Mouse (Mus musculus) CD4-positive helper T cell, adult 2 months (primary cell): ENCODE results near the gene Diras2.

Source experiments
- DNase-seq: peaks from one replicate; pipeline ENCODE4 v3.0.0-alpha.2; 2012; ENCODE audit warnings: low read depth, missing footprints, low spot score

The Diras2 gene

DNA sequence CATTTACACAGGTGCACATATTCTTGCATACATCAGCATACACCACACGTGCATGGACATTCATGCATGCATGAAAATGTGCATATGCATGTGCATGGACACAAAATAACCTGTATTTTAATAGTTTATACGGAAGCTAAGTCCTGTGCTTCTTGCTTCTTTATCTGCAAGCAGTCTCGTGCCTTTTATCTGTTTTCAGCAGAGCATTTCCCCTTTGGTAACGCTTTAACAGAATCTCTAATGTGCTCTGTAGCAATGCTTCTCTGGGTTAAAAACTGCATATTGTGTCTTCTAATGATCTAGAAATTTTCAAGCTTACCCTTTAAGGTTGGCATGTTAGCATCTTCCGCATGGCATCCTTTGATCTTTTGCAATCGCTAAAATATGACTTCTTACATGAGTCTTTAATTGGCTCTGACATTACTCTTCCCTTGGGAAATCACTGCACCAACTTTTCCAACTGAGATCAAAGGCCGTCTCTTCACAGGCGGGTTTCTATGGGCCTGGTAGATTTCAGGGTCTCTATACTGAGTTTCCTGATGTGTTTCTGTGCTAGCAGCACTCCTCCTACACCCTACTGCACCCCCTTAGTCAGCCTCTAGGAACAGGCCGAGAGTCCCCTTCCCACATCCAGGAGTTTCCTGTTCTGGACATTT is 21.9 kb upstream of the Diras2 start:
- DNase-seq: no peak

DNA sequence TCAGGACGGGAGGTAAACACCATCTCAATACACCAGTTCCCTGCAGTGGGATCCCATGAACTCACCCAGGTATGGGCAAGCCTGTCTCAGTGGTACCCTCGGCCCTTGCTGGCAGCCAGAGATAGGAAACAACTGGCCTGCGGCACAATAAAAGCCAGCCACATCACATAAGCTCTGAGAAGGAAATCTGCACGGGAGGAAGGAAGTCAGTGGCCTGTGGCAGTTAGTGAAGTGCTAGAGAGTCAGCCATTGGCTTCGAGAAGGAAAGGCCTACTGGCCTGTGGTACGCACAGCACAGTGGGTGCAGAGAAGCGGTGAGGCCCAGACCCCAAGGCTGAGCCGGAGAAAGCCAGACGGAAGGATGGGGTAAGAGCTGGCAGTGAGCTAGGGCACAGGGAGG is 20.2 kb upstream of the Diras2 start:
- no peak for DNase-seq

- DNase-seq: no peak
Observed at GRCm38 (mm10) chr13:52550690-52551193, 19.7 kb upstream of the Diras2 start.

- no peak for DNase-seq
Observed at GRCm38 (mm10) chr13:52546288-52546687, 15.2 kb upstream of the Diras2 start.

GRCm38 (mm10) chr13:52542636-52543035 is 11.6 kb upstream of the Diras2 start:
- DNase-seq: no peak

- no peak for DNase-seq
Observed at GRCm38 (mm10) chr13:52542036-52542526, 11.0 kb upstream of the Diras2 start.

GRCm38 (mm10) chr13:52541385-52542035 is 10.4 kb upstream of the Diras2 start:
- DNase-seq: no peak

DNA sequence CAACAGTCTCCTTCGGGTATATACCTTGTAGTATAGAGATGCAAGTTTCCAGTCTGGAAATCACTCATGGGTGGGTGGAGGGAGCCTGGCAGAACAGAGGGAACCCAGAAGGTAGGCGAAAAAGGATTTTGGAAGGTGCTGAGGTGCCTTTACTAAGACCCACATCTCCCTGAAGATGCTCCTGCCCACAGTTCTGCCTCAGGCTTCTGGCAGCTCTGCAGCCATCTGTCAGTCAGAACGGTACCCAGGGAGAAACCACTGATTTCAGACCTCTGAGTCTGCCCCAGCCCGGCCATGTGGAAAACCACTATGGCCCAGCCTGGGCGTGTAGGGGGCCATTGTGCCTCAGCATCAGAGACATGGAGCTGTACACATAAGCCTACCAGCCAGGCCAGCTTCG is 8.4 kb upstream of the Diras2 start:
- DNase-seq: no peak

DNA sequence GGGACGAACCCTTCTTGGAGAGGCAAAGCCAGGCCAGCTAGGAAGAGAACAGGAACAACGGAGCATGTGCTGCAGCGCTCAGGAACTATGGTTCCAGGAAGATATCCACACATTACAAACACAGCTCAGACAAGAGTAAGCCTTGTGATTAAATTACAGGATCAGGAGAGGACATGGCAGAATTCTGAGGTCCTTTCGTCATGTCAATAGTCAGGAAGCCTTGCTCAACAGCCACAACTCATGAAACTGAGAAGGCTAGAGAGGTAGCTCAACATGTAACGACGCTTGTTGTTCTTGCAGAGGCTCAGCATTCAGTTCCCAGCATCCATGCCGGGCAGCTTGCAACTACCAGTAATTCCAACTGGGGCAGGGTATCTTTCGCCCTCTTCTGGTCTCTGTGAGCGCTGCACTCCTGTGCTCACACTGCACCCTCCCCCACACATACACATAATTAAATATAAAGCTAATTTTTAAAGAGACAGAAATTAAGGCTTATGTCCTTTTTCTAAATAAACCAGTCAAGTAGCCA is 7.6 kb upstream of the Diras2 start:
- DNase-seq: no peak

GRCm38 (mm10) chr13:52537754-52538587 is 6.9 kb upstream of the Diras2 start:
- DNase-seq: peak; percentile 11

GRCm38 (mm10) chr13:52535542-52535941 is 4.5 kb upstream of the Diras2 start:
- DNase-seq: peak; percentile 50

GRCm38 (mm10) chr13:52533644-52534043 is 2.6 kb upstream of the Diras2 start:
- DNase-seq: no peak

- peak; percentile 38 for DNase-seq
Observed at GRCm38 (mm10) chr13:52530008-52530945, 802 bp downstream of the Diras2 start.

- no peak for DNase-seq
Observed at GRCm38 (mm10) chr13:52529188-52529972, 1.7 kb downstream of the Diras2 start.

DNA sequence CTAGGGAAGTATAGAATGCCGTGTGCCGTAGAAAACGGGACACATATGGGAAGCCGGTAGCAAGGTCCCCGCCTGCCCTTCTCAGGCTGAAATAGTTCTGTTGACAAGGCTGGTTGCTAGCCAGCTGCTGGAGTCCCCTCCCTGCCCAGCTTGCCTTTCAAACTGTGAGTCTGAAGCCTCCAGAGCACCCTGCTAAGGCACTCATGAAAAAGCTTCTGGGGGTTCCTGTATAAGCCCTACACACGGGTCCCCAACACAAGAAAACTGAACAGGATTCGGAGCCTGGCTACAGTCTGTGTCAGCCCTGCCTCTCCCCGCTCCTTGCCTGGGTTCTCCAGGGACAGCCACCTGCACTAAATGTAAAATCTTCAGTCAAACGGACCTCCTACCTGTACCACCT is 2.3 kb downstream of the Diras2 start:
- DNase-seq: no peak

DNA sequence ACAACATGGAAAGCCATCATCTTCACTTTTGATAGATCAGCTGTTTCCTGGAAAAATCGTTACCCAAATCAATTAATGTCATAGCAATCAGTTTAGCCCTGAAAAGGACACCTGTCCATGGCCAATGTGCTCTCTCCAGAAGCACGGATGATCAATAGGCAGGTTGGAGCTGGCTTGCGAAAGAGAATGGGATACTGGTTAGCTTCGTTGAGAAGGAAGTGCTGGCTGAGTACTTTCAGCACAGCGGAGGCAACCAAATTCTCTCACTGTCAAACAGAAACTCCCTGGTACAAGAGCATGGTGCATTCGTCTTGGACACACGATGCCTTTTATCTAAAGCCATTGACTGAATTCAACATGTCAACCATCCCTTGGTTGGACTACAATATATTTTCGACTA is 2.8 kb downstream of the Diras2 start:
- DNase-seq: no peak

GRCm38 (mm10) chr13:52526249-52527035 is 4.6 kb downstream of the Diras2 start:
- DNase-seq: no peak

DNA sequence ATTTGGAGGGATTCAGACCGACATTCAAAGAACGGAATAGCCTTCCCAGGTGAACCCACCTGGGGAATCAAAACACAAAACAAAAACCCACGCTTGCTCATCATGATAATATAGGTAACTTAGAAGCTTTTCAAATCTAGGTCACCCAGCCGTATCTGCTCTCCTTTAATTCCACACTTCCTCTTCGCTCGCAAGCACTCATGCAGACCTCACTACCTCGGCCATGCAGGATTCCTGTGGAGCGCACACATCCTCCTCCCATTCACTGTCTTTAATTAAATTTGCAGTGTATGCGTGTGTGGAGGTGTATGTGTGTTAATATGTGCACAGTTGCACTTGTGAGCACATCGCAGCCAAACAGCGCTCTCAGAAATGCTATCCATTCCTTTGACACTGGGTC is 6.8 kb downstream of the Diras2 start:
- DNase-seq: no peak

GRCm38 (mm10) chr13:52521176-52521575 is 9.9 kb downstream of the Diras2 start:
- DNase-seq: no peak
